Mouse (Mus musculus): ENCODE results near the gene Cd1d1.

DNA sequence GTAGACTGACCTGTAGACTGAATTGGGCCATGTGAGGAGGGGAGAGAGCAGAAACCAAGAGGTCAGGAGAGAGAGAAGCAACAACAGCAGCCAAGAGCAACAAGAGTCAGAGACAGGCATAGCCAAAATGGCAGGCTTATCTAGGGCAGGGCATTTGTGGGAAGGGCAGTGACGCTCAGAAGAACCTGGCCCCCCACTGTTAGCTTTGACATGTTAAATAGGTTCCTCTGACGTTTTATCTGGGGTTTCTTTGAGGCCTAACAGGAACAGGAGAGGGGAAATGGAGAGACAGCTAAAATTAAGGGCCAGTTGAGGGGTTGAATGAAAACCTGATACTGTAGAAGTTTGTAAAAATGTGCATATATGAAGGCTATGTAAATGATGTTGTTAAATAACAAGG lies 48.6 kb downstream of the Cd1d1 start:
- TF ChIP-seq GATA1 (IDR thresholded peaks at IDR 0.05; ENCODE audit: borderline replicate concordance, low read length): no peak
- TF ChIP-seq FLI1 (IDR thresholded peaks at IDR 0.05; ENCODE audit: low read length): no peak

All from megakaryocyte, embryonic 14.5 days (primary cell).